Mouse (Mus musculus): ENCODE measurements around the gene Grin3b. TPM values are rescaled to one million over a fixed set of nuclear protein-coding genes. Genes with fewer than 3 reads are reported as not detected.
A peak's percentile ranks its signal among the peaks of the same experiment; 100 is the strongest.

The Grin3b gene
- polyA plus RNA-seq, 1 experiment from 2014 or later: 0.36 TPM

GRCm38 (mm10) chr10:79978061-79978460 is 7.5 kb downstream of the Grin3b start:
- peaks cover 4% of the 10 kb centered on the region; the same call in 1 of the 2 replicates for H3K9me3 ChIP-seq (ENCODE audit: control insufficient read depth, low read depth, low read length)
- H3K27ac ChIP-seq (ENCODE audit: low read length): no peak overlapping the region
- no peak for ATAC-seq (ENCODE audit: insufficient number of reproducible peaks, insufficient read depth, low FRiP score, low read depth)
- H3K36me3 ChIP-seq (ENCODE audit: control insufficient read depth, insufficient read depth, low read length): peaks cover 40% of the 10 kb centered on the region
- no peak overlapping the region for H3K4me2 ChIP-seq (replicated peaks; ENCODE audit: low read depth, low read length)
- H3K27me3 ChIP-seq (ENCODE audit: control insufficient read depth, insufficient read depth, low read length): no peaks in the 10 kb centered on the region
- H3K4me1 ChIP-seq (ENCODE audit: control insufficient read depth, insufficient read depth, low read length): peaks cover 8% of the 10 kb centered on the region
- H3K9ac ChIP-seq (replicated peaks; ENCODE audit: low read depth, low read length): no peak overlapping the region
- no peak overlapping the region for H3K4me3 ChIP-seq (ENCODE audit: low read depth, low read length)
- 95% methylated on average over 21 of the region's 21 CpGs for WGBS

- peaks cover 4% of the 10 kb centered on the region; the same call in 1 of the 2 replicates for H3K9me3 ChIP-seq (ENCODE audit: control insufficient read depth, low read depth, low read length)
- no peak for ATAC-seq (ENCODE audit: insufficient number of reproducible peaks, insufficient read depth, low FRiP score, low read depth)
- H3K9ac ChIP-seq (replicated peaks; ENCODE audit: low read depth, low read length): no peak overlapping the region
- H3K4me3 ChIP-seq (ENCODE audit: low read depth, low read length): no peak overlapping the region
- H3K4me1 ChIP-seq (ENCODE audit: control insufficient read depth, insufficient read depth, low read length): peaks cover 11% of the 10 kb centered on the region
- peaks cover 40% of the 10 kb centered on the region for H3K36me3 ChIP-seq (ENCODE audit: control insufficient read depth, insufficient read depth, low read length)
- WGBS: 93% methylated on average over 22 of the region's 22 CpGs
- H3K4me2 ChIP-seq (replicated peaks; ENCODE audit: low read depth, low read length): no peak overlapping the region
- H3K27me3 ChIP-seq (ENCODE audit: control insufficient read depth, insufficient read depth, low read length): no peaks in the 10 kb centered on the region
- H3K27ac ChIP-seq (ENCODE audit: low read length): no peak overlapping the region
Observed at GRCm38 (mm10) chr10:79979401-79980155, 9.1 kb downstream of the Grin3b start.

- Histone ChIP-seq H3K9ac (replicated peaks; ENCODE audit: low read depth, low read length) (peak overlapping the region; percentile 96; the same call in 1 of the 2 replicates), H3K4me3 (ENCODE audit: low read depth, low read length) (peak overlapping the region; percentile 75), H3K27ac (ENCODE audit: low read length) (no peak overlapping the region; the same call in 1 of the 2 replicates), H3K27me3 (ENCODE audit: control insufficient read depth, insufficient read depth, low read length) (no peaks in the 10 kb centered on the region), H3K9me3 (ENCODE audit: control insufficient read depth, low read depth, low read length) (no peaks in the 10 kb centered on the region), H3K4me2 (replicated peaks; ENCODE audit: low read depth, low read length) (peak overlapping the region; percentile 74), H3K4me1 (ENCODE audit: control insufficient read depth, insufficient read depth, low read length) (peaks cover 29% of the 10 kb centered on the region), H3K36me3 (ENCODE audit: control insufficient read depth, insufficient read depth, low read length) (peaks cover 13% of the 10 kb centered on the region)
- ATAC-seq (ENCODE audit: insufficient number of reproducible peaks, insufficient read depth, low FRiP score, low read depth): no peak
- 72% methylated on average over 5 of the region's 5 CpGs for WGBS
Observed at GRCm38 (mm10) chr10:79983205-79983604, 12.7 kb downstream of the Grin3b start.

- Histone ChIP-seq H3K4me3 (ENCODE audit: low read depth, low read length) (peak overlapping the region; percentile 75), H3K27ac (ENCODE audit: low read length) (peak overlapping the region; percentile 98), H3K36me3 (ENCODE audit: control insufficient read depth, insufficient read depth, low read length) (peaks cover 8% of the 10 kb centered on the region), H3K27me3 (ENCODE audit: control insufficient read depth, insufficient read depth, low read length) (no peaks in the 10 kb centered on the region), H3K9ac (replicated peaks; ENCODE audit: low read depth, low read length) (peak overlapping the region; percentile 96), H3K4me2 (replicated peaks; ENCODE audit: low read depth, low read length) (peak overlapping the region; percentile 74), H3K9me3 (ENCODE audit: control insufficient read depth, low read depth, low read length) (no peaks in the 10 kb centered on the region), H3K4me1 (ENCODE audit: control insufficient read depth, insufficient read depth, low read length) (peaks cover 29% of the 10 kb centered on the region)
- WGBS: under 1% methylated on average over 21 of the region's 21 CpGs
- no peak for ATAC-seq (ENCODE audit: insufficient number of reproducible peaks, insufficient read depth, low FRiP score, low read depth)
Observed at GRCm38 (mm10) chr10:79983670-79984069, 13.2 kb downstream of the Grin3b start.

- ATAC-seq (ENCODE audit: insufficient number of reproducible peaks, insufficient read depth, low FRiP score, low read depth): peak; percentile 70
- Histone ChIP-seq H3K9me3 (ENCODE audit: control insufficient read depth, low read depth, low read length) (no peaks in the 10 kb centered on the region), H3K4me1 (ENCODE audit: control insufficient read depth, insufficient read depth, low read length) (peaks cover 31% of the 10 kb centered on the region), H3K27ac (ENCODE audit: low read length) (peak within 1 kb of the TSS; percentile 98), H3K27me3 (ENCODE audit: control insufficient read depth, insufficient read depth, low read length) (no peaks in the 10 kb centered on the region), H3K9ac (replicated peaks; ENCODE audit: low read depth, low read length) (peak within 1 kb of the TSS; percentile 96), H3K36me3 (ENCODE audit: control insufficient read depth, insufficient read depth, low read length) (peaks cover 2% of the 10 kb centered on the region), H3K4me3 (ENCODE audit: low read depth, low read length) (peak within 1 kb of the TSS; percentile 75), H3K4me2 (replicated peaks; ENCODE audit: low read depth, low read length) (peak within 1 kb of the TSS; percentile 74)
- WGBS: under 1% methylated on average over 46 of the region's 49 CpGs
Observed at GRCm38 (mm10) chr10:79984195-79984816, 13.8 kb downstream of the Grin3b start, which contains the start of gene Tmem259. Tmem259 (minus strand) TSS chr10:79984330.

GRCm38 (mm10) chr10:79984871-79985270 is 14.4 kb downstream of the Grin3b start:
- H3K27me3 ChIP-seq (ENCODE audit: control insufficient read depth, insufficient read depth, low read length): no peaks in the 10 kb centered on the region
- ATAC-seq (ENCODE audit: insufficient number of reproducible peaks, insufficient read depth, low FRiP score, low read depth): peak; percentile 90
- H3K36me3 ChIP-seq (ENCODE audit: control insufficient read depth, insufficient read depth, low read length): no peaks in the 10 kb centered on the region
- H3K27ac ChIP-seq (ENCODE audit: low read length): peak overlapping the region; percentile 98
- WGBS: under 1% methylated on average over 22 of the region's 22 CpGs
- H3K9ac ChIP-seq (replicated peaks; ENCODE audit: low read depth, low read length): peak overlapping the region; percentile 96
- peak overlapping the region; percentile 74 for H3K4me2 ChIP-seq (replicated peaks; ENCODE audit: low read depth, low read length)
- peaks cover 37% of the 10 kb centered on the region for H3K4me1 ChIP-seq (ENCODE audit: control insufficient read depth, insufficient read depth, low read length)
- H3K9me3 ChIP-seq (ENCODE audit: control insufficient read depth, low read depth, low read length): no peaks in the 10 kb centered on the region
- peak overlapping the region; percentile 75 for H3K4me3 ChIP-seq (ENCODE audit: low read depth, low read length)

- no peaks in the 10 kb centered on the region for H3K27me3 ChIP-seq (ENCODE audit: control insufficient read depth, insufficient read depth, low read length)
- H3K4me3 ChIP-seq (ENCODE audit: low read depth, low read length): peak overlapping the region; percentile 75
- 3% methylated on average over 35 of the region's 35 CpGs for WGBS
- H3K4me1 ChIP-seq (ENCODE audit: control insufficient read depth, insufficient read depth, low read length): peaks cover 39% of the 10 kb centered on the region
- peak overlapping the region; percentile 55 for H3K9ac ChIP-seq (replicated peaks; ENCODE audit: low read depth, low read length)
- no peaks in the 10 kb centered on the region for H3K9me3 ChIP-seq (ENCODE audit: control insufficient read depth, low read depth, low read length)
- peak overlapping the region; percentile 53 for H3K4me2 ChIP-seq (replicated peaks; ENCODE audit: low read depth, low read length)
- H3K27ac ChIP-seq (ENCODE audit: low read length): peak overlapping the region; percentile 98
- no peaks in the 10 kb centered on the region; the same call in 1 of the 2 replicates for H3K36me3 ChIP-seq (ENCODE audit: control insufficient read depth, insufficient read depth, low read length)
- ATAC-seq (ENCODE audit: insufficient number of reproducible peaks, insufficient read depth, low FRiP score, low read depth): no peak
Observed at GRCm38 (mm10) chr10:79985334-79986231, 15.1 kb downstream of the Grin3b start.
